Mouse (Mus musculus): Measurements from ENCODE around the gene C1qtnf5. TPM values are rescaled to one million over a fixed set of nuclear protein-coding genes. Genes with fewer than 3 reads are reported as not detected.
A peak's percentile ranks its signal among the peaks of the same experiment; 100 is the strongest.

The C1qtnf5 gene
- polyA plus RNA-seq, 1 experiment from 2014 or later: 3.5 TPM

GRCm38 (mm10) chr9:44074395-44075275 lies 32.4 kb upstream of the C1qtnf5 start:
- 61% methylated on average over 9 of the region's 9 CpGs for WGBS
- Histone ChIP-seq H3K9ac (no peak overlapping the region), H3K27ac (no peak overlapping the region), H3K4me1 (replicated peaks) (peaks cover 33% of the 10 kb centered on the region), H3K36me3 (no peaks in the 10 kb centered on the region), H3K27me3 (replicated peaks) (no peaks in the 10 kb centered on the region), H3K4me2 (replicated peaks) (no peak overlapping the region), H3K9me3 (no peaks in the 10 kb centered on the region), H3K4me3 (replicated peaks) (no peak overlapping the region)
- ATAC-seq: no peak

GRCm38 (mm10) chr9:44075276-44075995 lies 31.6 kb upstream of the C1qtnf5 start:
- no peak overlapping the region for H3K9ac ChIP-seq
- H3K4me2 ChIP-seq (replicated peaks): no peak overlapping the region
- no peaks in the 10 kb centered on the region for H3K36me3 ChIP-seq
- ATAC-seq: no peak
- WGBS: 79% methylated on average over 24 of the region's 24 CpGs
- no peaks in the 10 kb centered on the region for H3K9me3 ChIP-seq
- no peak overlapping the region for H3K4me3 ChIP-seq (replicated peaks)
- H3K4me1 ChIP-seq (replicated peaks): peaks cover 38% of the 10 kb centered on the region
- no peak overlapping the region for H3K27ac ChIP-seq
- H3K27me3 ChIP-seq (replicated peaks): no peaks in the 10 kb centered on the region

GRCm38 (mm10) chr9:44075996-44076763 lies 30.9 kb upstream of the C1qtnf5 start:
- no peak for ATAC-seq
- 71% methylated on average over 16 of the region's 16 CpGs for WGBS
- peaks cover 30% of the 10 kb centered on the region for H3K4me1 ChIP-seq (replicated peaks)
- H3K9ac ChIP-seq: no peak overlapping the region
- no peaks in the 10 kb centered on the region for H3K9me3 ChIP-seq
- no peaks in the 10 kb centered on the region for H3K27me3 ChIP-seq (replicated peaks)
- H3K4me3 ChIP-seq (replicated peaks): no peak overlapping the region
- no peak overlapping the region for H3K4me2 ChIP-seq (replicated peaks)
- no peaks in the 10 kb centered on the region for H3K36me3 ChIP-seq
- no peak overlapping the region for H3K27ac ChIP-seq

- 24% methylated on average over 5 of the region's 5 CpGs for WGBS
- Histone ChIP-seq H3K9me3 (no peaks in the 10 kb centered on the region), H3K4me2 (replicated peaks) (no peak overlapping the region), H3K4me3 (replicated peaks) (no peak overlapping the region), H3K36me3 (no peaks in the 10 kb centered on the region), H3K27ac (no peak overlapping the region), H3K4me1 (replicated peaks) (peaks cover 27% of the 10 kb centered on the region), H3K27me3 (replicated peaks) (no peaks in the 10 kb centered on the region), H3K9ac (no peak overlapping the region)
- no peak for ATAC-seq
Observed at GRCm38 (mm10) chr9:44076764-44077120, 30.3 kb upstream of the C1qtnf5 start.

- Histone ChIP-seq H3K4me1 (replicated peaks) (peaks cover 21% of the 10 kb centered on the region), H3K4me2 (replicated peaks) (no peak overlapping the region), H3K9me3 (no peaks in the 10 kb centered on the region), H3K4me3 (replicated peaks) (no peak overlapping the region), H3K27me3 (replicated peaks) (no peaks in the 10 kb centered on the region), H3K27ac (no peak overlapping the region), H3K36me3 (no peaks in the 10 kb centered on the region), H3K9ac (no peak overlapping the region)
- no peak for ATAC-seq
- 82% methylated on average over 11 of the region's 11 CpGs for WGBS
Observed at GRCm38 (mm10) chr9:44077266-44077910, 29.7 kb upstream of the C1qtnf5 start.

- 77% methylated on average over 10 of the region's 10 CpGs for WGBS
Observed at GRCm38 (mm10) chr9:44078136-44078797, 28.8 kb upstream of the C1qtnf5 start.

GRCm38 (mm10) chr9:44078955-44079756 lies 27.9 kb upstream of the C1qtnf5 start:
- Histone ChIP-seq H3K4me3 (replicated peaks) (no peak overlapping the region), H3K4me2 (replicated peaks) (no peak overlapping the region), H3K27ac (peak overlapping the region; percentile 36; the same call in 1 of the 2 replicates), H3K36me3 (no peaks in the 10 kb centered on the region), H3K27me3 (replicated peaks) (no peaks in the 10 kb centered on the region), H3K9me3 (no peaks in the 10 kb centered on the region), H3K4me1 (replicated peaks) (peaks cover 26% of the 10 kb centered on the region), H3K9ac (no peak overlapping the region)
- 37% methylated on average over 15 of the region's 16 CpGs for WGBS
- peak; percentile 66 for ATAC-seq

More at GRCm38 (mm10) chr9:44078136-44078797, 28.8 kb upstream of the C1qtnf5 start:
- Histone ChIP-seq H3K9ac (no peak overlapping the region), H3K4me3 (replicated peaks) (no peak overlapping the region), H3K9me3 (no peaks in the 10 kb centered on the region), H3K4me2 (replicated peaks) (no peak overlapping the region), H3K27ac (peak overlapping the region; percentile 36; the same call in 1 of the 2 replicates), H3K27me3 (replicated peaks) (no peaks in the 10 kb centered on the region), H3K36me3 (no peaks in the 10 kb centered on the region), H3K4me1 (replicated peaks) (peaks cover 18% of the 10 kb centered on the region)
- ATAC-seq: no peak

- no peak for ATAC-seq
- H3K4me1 ChIP-seq (replicated peaks): peaks cover 32% of the 10 kb centered on the region
- no peak overlapping the region for H3K9ac ChIP-seq
- H3K36me3 ChIP-seq: no peaks in the 10 kb centered on the region
- no peaks in the 10 kb centered on the region for H3K9me3 ChIP-seq
- 67% methylated on average over 10 of the region's 10 CpGs for WGBS
- H3K4me2 ChIP-seq (replicated peaks): no peak overlapping the region
- no peak overlapping the region for H3K27ac ChIP-seq
- no peaks in the 10 kb centered on the region for H3K27me3 ChIP-seq (replicated peaks)
- H3K4me3 ChIP-seq (replicated peaks): no peak overlapping the region
Observed at GRCm38 (mm10) chr9:44079997-44080780, 26.9 kb upstream of the C1qtnf5 start.

GRCm38 (mm10) chr9:44080953-44081352 lies 26.1 kb upstream of the C1qtnf5 start:
- no peak overlapping the region for H3K4me2 ChIP-seq (replicated peaks)
- no peaks in the 10 kb centered on the region for H3K9me3 ChIP-seq
- no peaks in the 10 kb centered on the region for H3K36me3 ChIP-seq
- H3K4me1 ChIP-seq (replicated peaks): peaks cover 37% of the 10 kb centered on the region
- no peak overlapping the region for H3K9ac ChIP-seq
- ATAC-seq: no peak
- H3K27ac ChIP-seq: no peak overlapping the region
- WGBS: 66% methylated on average over 5 of the region's 5 CpGs
- H3K27me3 ChIP-seq (replicated peaks): no peaks in the 10 kb centered on the region
- no peak overlapping the region for H3K4me3 ChIP-seq (replicated peaks)

GRCm38 (mm10) chr9:44081581-44081980 lies 25.5 kb upstream of the C1qtnf5 start:
- WGBS: 66% methylated on average over 5 of the region's 5 CpGs
- Histone ChIP-seq H3K27me3 (replicated peaks) (no peaks in the 10 kb centered on the region), H3K9me3 (no peaks in the 10 kb centered on the region), H3K27ac (no peak overlapping the region), H3K4me1 (replicated peaks) (peaks cover 37% of the 10 kb centered on the region), H3K36me3 (no peaks in the 10 kb centered on the region), H3K4me2 (replicated peaks) (no peak overlapping the region), H3K4me3 (replicated peaks) (no peak overlapping the region), H3K9ac (no peak overlapping the region)
- no peak for ATAC-seq
